Mouse (Mus musculus) left cerebral cortex, adult 2 months (tissue): ENCODE measurements around the gene Stard13. TPM values are rescaled to one million over a fixed set of nuclear protein-coding genes. Genes with fewer than 3 reads are reported as not detected.

ENCODE experiments used
- DNase-seq, 2 experiments: peaks; one replicate each; pipeline ENCODE4 v3.0.0; 2021 to 2022; ENCODE audit warnings: low spot score in 2 of 2, mixed read lengths in 1 of 2; ENCODE audit errors: extremely low spot score in 1 of 2
- H3K27ac ChIP-seq: fragments of 200-600 bp; 2 replicates; pipeline ENCODE4 v1.8.1; 2022
- H3K4me3 ChIP-seq: fragments of 200-600 bp; 2 replicates; pipeline ENCODE4 v1.8.1; 2022
- CTCF ChIP-seq: fragments of 200-600 bp; IDR thresholded peaks from 2 replicates; pipeline ENCODE4 v1.8.1; 2022; ENCODE audit warnings: antibody characterized with exemption, mild to moderate bottlenecking, moderate library complexity
- intact Hi-C: fragments of 180-260 bp; cut with DNase I; formaldehyde crosslinking; loops from one replicate; pipeline ENCODE4 v1.15.1; 2025
- total RNA-seq, 2 experiments: library from RNA; stranded (reverse); gene quantifications; 2 replicates each; pipeline ENCODE4 v1.2.3; 2021

Gene Stard13
- total RNA-seq, 2 experiments from 2014 or later, result 10.6 to 18.4 TPM

DNA sequence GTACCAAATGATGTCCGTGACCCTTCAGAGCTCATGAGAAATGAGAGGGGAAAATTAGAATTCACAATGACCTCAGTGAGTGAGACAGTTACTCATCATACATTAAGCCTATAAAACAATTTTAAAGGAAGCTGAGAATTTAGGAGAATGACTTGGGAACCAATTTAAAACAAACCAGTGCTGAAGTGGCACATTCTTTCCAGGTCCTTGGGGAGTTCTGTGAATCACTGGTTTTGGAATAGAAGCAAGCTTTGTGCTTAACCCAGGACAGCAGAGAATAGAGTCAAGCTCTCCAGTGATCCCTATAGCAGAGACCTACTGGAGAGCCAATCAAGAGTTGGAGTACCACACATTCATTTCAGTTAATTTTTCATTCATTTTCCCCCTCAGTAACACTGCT, 59.9 kb downstream of the Stard13 start:
- Histone ChIP-seq H3K4me3 (no peak overlapping the region), H3K27ac (no peak overlapping the region; the same call in 1 of the 2 replicates)
- intact Hi-C loops, result no loop called here
- DNase-seq, result no peak
- TF ChIP-seq CTCF, result no peak

DNA sequence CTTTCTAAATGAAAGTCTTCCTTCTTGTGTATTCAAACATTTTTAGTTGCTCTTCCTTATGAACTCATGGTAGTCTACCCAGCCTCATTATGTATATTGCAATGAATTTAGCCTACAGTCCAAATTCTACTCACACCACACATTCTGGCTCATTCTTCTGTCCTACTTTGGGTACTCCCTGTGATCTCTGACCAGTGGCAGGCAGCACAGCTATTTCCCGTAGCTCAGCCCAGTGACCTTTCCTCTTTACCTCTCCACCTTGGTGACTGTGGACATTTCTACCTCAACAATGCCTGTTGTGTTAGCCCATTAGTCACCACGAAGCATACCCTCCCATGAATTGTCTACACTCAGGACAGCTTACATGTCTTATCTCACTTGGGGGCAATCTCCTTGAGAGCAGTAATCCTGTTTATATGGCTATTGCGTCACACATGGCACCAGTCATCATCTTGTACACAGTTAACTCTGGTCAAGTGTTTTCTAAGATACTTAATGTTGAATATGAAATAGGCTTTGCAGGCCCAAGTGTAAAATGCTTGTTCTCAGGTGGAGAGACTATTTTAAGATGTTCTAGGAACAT, 63.4 kb downstream of the Stard13 start:
- TF ChIP-seq CTCF, result no peak
- intact Hi-C loops, result no loop called here
- Histone ChIP-seq H3K4me3 (no peak overlapping the region), H3K27ac (no peak overlapping the region)
- DNase-seq, result no peak

DNA sequence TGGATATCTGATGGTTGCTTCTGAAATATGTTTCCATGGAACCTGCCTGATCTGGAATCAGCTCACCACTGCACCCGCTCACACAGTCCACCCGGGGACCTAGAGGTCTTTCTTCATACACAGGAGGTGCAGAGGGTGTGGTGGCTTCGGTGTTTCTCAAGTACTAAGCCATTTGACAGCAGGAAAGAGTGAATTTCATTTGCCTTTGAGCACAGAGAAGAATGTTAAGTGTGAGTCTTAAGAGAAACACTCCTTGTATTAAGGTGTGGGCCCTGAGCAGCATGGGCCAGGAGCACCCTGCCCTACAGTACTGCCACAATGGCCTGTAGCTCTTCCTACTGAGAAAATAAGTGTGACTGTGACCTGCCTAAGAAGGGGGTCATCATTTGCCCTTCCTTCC, 65.4 kb downstream of the Stard13 start:
- H3K27ac ChIP-seq, result no peak overlapping the region
- intact Hi-C loops, result no loop called here
- DNase-seq, result no peak
- H3K4me3 ChIP-seq, result no peak overlapping the region
- no peak for TF ChIP-seq CTCF

DNA sequence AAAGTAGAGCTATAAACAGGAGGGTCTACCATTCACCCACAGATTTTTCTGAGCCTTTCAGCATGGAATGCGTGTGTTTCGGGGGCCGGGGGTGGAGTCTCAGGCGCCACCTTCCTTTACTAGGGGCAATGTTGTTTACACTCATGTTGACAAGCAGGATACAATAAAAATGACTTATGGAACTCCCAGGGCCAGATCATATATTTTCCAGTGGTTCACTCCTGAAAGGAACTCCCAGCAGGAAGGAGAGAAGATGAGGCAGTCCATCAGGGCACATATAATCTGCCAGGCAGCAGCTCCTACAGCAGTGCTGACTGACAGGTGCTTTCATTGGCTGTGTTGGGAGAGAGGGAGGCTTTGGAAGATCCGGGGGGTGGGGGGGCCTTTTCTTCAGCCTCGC, 66.0 kb downstream of the Stard13 start:
- H3K27ac ChIP-seq, result no peak overlapping the region
- intact Hi-C loops, result no loop called here
- DNase-seq, result no peak
- no peak for TF ChIP-seq CTCF
- H3K4me3 ChIP-seq, result no peak overlapping the region

DNA sequence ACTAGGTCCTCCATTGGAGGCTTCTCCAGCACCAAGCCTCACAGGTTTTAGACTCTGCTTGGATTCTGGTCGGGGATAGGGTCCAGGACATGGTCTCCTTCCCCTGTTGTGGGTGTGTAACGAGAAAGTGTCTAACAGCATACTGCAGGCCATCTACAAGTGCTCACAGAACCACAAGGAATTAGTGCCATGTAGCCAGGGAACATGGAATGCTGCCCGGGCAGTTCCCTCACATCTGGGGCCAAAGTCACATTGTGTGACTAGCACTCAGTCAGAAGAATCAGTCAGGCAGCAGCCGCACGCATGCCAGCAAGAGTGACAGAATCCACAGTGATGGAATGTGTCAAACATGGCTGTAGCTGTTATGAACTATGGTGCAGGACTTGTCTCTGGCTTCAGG, 67.4 kb downstream of the Stard13 start:
- Histone ChIP-seq H3K4me3 (no peak overlapping the region), H3K27ac (0 out of 2 replicates have a peak overlapping the region, but pooled peaks have one; percentile 37)
- peak in 1 of 2 experiments; percentile 13 for DNase-seq
- no peak for TF ChIP-seq CTCF
- intact Hi-C loops, result no loop called here

DNA sequence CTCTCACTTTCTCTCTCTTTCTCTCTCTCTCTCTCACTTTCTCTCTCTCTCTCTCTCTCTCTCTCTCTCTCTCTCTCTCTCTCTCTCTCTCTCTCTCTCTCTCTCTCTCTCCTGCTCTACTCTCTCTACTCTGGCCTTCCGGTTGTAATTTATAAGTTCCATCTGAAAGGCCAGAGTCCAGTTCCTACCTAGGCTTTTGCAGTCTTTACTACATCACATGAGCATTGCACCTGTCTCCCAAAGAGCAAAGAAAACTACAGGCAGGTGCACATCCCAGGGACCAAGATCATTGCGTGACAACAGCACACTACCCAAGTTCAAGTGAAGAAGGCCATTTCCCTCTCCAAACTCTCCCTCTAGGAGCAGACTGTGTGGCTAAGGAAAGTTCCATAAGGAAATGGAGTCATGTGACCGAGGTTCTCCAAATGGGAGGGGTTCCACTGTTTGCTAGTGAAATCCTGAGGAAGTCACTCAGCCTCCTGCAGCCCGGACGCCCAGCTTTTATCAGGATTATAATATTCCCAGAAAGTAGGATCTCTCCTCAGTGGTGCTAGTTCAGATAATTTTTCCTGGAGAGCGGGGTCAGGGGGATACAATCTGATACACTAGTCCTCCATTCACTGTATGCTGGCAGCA, 68.1 kb downstream of the Stard13 start:
- H3K4me3 ChIP-seq, result no peak overlapping the region
- TF ChIP-seq CTCF, result no peak
- intact Hi-C loops, result no loop called here
- DNase-seq, result no peak
- no peak overlapping the region for H3K27ac ChIP-seq

DNA sequence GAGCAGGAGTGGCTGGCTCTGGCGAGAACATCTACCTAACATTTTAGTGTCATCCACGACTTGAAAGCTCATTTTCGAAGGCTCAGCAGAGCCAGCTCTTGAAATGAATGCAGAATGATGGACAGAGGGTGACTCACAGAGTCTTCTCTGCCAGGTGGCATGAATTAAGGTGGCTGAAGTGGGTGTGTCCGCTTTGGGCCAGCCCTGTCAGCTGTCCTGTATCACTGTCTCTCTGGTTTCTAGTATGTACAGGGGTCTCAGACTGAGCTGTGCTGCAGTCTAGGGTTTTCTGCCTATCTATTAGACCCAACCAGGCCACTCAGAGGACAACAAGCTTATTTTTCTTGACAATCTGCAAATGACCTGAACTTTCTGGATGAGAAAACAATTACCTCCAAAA, 68.8 kb downstream of the Stard13 start:
- intact Hi-C loops, result no loop called here
- DNase-seq, result no peak
- no peak for TF ChIP-seq CTCF
- no peak overlapping the region for H3K4me3 ChIP-seq
- peak overlapping the region; percentile 21; the same call in 1 of the 2 replicates for H3K27ac ChIP-seq

DNA sequence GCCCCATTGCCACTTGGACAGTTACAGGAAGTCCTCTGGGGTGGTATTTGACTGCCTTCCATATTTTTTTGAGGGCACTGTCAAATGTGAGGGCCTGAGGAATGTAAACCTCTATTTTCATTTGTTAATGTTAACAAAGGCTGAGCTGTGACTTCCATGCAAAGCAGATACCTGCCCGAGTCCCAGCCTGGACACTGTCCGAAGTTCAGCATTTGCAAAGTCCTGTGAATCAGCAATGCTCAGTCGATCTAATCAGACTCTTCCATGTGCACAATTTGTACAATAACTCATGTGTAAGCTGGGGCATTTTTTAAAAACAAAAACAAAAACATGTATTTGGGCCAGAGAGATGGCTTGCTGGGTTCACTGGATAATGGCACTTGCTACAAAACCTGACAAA, 71.0 kb downstream of the Stard13 start:
- no peak for DNase-seq
- H3K27ac ChIP-seq, result no peak overlapping the region
- intact Hi-C loops, result no loop called here
- no peak for TF ChIP-seq CTCF
- H3K4me3 ChIP-seq, result no peak overlapping the region

DNA sequence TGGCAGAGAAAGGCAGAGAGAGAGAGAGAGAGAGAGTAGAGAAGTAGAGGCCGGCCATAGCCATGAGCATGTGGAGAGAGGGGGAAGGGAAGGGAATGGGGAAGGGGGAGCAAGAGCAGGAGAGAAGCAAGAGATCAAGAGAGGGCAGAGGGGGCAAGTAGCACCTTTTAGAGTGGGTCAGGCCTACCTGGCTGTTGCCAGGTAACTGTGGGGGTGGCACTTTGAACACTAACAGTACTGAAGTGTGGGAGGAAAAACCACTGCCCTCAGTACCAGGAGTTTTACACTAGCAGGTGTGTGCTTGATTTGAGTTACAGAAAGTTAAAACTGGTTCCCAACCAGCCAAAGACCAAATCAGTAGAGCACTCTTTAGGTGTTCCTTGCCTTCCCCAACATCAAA, 78.4 kb downstream of the Stard13 start:
- no peak overlapping the region for H3K4me3 ChIP-seq
- DNase-seq, result no peak
- intact Hi-C loops, result no loop called here

DNA sequence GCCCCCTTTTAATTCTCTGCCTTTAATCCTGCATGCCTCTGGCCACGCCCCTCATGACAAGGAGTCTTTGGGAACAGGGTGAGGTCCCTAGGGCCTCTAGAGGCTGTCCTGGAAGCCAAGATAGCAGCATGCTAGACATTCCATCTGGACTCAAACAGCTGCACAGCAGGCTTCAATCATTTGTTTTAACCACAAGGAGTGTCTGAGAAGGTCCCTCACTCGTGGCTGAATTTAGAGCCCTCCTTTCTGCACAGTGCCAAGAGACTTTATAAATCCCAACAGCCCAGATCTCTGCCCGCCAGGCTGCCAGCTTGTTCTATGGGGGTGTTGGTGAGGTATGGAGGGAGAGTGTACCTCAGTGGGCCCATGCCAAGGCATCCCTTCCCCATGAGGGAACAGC, 78.9 kb downstream of the Stard13 start:
- no peak for TF ChIP-seq CTCF
- intact Hi-C loops, result no loop called here
- no peak for DNase-seq

More for the DNA sequence above, 78.4 kb downstream of the Stard13 start:
- no peak for TF ChIP-seq CTCF
- no peak overlapping the region for H3K27ac ChIP-seq

DNA sequence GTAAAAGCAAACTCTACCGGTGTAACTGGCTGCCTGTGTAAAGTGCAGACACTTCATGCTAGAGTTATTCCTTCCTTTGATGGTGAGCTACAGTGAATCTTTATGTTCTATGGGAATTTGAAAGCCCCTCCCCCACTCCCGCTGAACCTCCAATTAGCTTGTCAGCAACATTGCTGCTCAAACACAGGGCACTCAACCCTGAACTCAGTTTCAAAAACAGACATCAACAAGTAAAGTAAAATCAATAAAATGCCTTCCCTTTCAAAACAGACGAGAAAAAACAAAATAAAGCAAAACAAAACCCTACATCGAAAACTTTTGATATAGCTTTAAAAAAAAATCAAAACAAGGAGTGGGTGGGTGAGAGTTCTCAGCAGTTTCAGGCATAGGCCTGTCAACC, 79.6 kb downstream of the Stard13 start:
- Histone ChIP-seq H3K27ac (no peak overlapping the region), H3K4me3 (no peak overlapping the region)
- TF ChIP-seq CTCF, result no peak
- no peak for DNase-seq
- intact Hi-C loops, result no loop called here

More for the DNA sequence above, 78.9 kb downstream of the Stard13 start:
- Histone ChIP-seq H3K4me3 (no peak overlapping the region), H3K27ac (no peak overlapping the region)

DNA sequence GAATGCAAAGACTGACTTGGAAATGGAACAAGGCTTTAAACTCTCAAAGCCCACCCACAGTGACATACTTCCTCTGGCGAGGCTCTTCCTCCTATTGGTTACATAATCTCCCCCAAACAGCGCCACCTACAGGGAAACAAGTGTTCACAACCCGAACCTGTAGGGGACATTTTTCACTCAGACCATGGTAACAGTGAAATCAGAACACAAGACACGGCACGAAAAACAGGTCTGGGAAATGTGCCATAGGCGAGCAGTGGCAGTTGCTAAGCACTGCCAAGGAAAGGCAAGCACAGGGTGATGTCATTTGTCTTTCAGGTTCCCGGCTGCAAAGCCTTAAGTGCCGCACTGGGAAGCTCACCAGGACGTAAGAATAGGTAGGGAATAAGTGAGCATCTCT, 82.1 kb downstream of the Stard13 start:
- peak; percentile 42 for TF ChIP-seq CTCF
- Histone ChIP-seq H3K4me3 (no peak overlapping the region), H3K27ac (no peak overlapping the region)
- intact Hi-C loops, result no loop called here
- peak; percentile 16 to 28 for DNase-seq

DNA sequence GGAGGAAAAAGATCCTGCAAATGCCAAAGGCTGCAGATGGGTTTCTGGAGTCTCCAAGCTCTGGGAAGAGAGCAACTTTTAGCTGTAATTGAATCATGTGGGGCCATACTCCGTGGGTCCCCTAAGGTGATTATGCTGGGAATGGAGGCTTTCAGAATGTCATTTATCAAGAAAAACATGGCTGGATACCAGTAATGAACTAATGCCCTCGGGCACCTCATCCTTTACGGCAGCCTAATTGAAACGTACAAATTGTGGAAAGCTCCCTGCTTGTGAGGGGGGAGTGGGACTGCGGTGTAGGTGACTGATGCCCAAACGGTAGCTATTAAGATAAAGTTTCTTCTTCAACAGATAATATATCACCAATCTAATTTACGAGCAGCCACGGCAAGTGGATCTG, 84.1 kb downstream of the Stard13 start:
- no peak overlapping the region for H3K27ac ChIP-seq
- DNase-seq, result no peak
- TF ChIP-seq CTCF, result no peak
- intact Hi-C loops, result no loop called here
- H3K4me3 ChIP-seq, result no peak overlapping the region
